Mouse (Mus musculus): ENCODE data around the gene Hnrnpa1. TPM values are rescaled to one million over a fixed set of nuclear protein-coding genes. Genes with fewer than 3 reads are reported as not detected.
A peak's percentile ranks its signal among the peaks of the same experiment; 100 is the strongest.
"Not testable (repeated sequence)": the region's sequence is repeated elsewhere in the genome, so short reads cannot be mapped to it uniquely, and the experiment has no call there.

Gene Hnrnpa1
- polyA plus RNA-seq, 1 experiment from 2014 or later: 635 TPM

- WGBS: 17% methylated on average over 15 of the region's 15 CpGs
- no peaks in the 10 kb centered on the region for H3K36me3 ChIP-seq (ENCODE audit: control insufficient read depth, insufficient read depth, low read length)
- peaks cover 7% of the 10 kb centered on the region for H3K4me1 ChIP-seq (ENCODE audit: control insufficient read depth, insufficient read depth, low read length)
- peak; percentile 11; the same call in 1 of the 2 replicates for ATAC-seq (ENCODE audit: low read depth)
- H3K27ac ChIP-seq (ENCODE audit: low read depth, low read length): no peak within 1 kb of the TSS
- no peak within 1 kb of the TSS for H3K9ac ChIP-seq (replicated peaks; ENCODE audit: low read depth, low read length)
- no peaks in the 10 kb centered on the region for H3K27me3 ChIP-seq (ENCODE audit: control insufficient read depth, insufficient read depth, low read length)
- no peak within 1 kb of the TSS for H3K4me3 ChIP-seq (ENCODE audit: low read depth, low read length)
- H3K4me2 ChIP-seq (ENCODE audit: low read depth, low read length): peak within 1 kb of the TSS; percentile 1; the same call in 1 of the 2 replicates
- H3K9me3 ChIP-seq (ENCODE audit: control insufficient read depth, low read length): no peaks in the 10 kb centered on the region
Measured at GRCm38 (mm10) chr15:103257790-103258728, 17.8 kb downstream of the Hnrnpa1 start, which contains the start of gene Nfe2. Nfe2 (minus strand) TSS chr15:103258403.

GRCm38 (mm10) chr15:103259162-103259561 lies 18.9 kb downstream of the Hnrnpa1 start:
- H3K4me3 ChIP-seq (ENCODE audit: low read depth, low read length): no peak overlapping the region
- 87% methylated on average over 5 of the region's 5 CpGs for WGBS

GRCm38 (mm10) chr15:103259989-103260388 lies 19.8 kb downstream of the Hnrnpa1 start:
- Histone ChIP-seq H3K4me1 (ENCODE audit: control insufficient read depth, insufficient read depth, low read length) (peaks cover 2% of the 10 kb centered on the region), H3K4me2 (ENCODE audit: low read depth, low read length) (no peak overlapping the region), H3K36me3 (ENCODE audit: control insufficient read depth, insufficient read depth, low read length) (no peaks in the 10 kb centered on the region), H3K4me3 (ENCODE audit: low read depth, low read length) (no peak overlapping the region), H3K27ac (ENCODE audit: low read depth, low read length) (no peak overlapping the region), H3K27me3 (ENCODE audit: control insufficient read depth, insufficient read depth, low read length) (no peaks in the 10 kb centered on the region), H3K9me3 (ENCODE audit: control insufficient read depth, low read length) (no peaks in the 10 kb centered on the region), H3K9ac (replicated peaks; ENCODE audit: low read depth, low read length) (no peak overlapping the region)
- ATAC-seq (ENCODE audit: low read depth): no peak
- 73% methylated on average over 1 of the region's 1 CpGs for WGBS

More at GRCm38 (mm10) chr15:103259162-103259561, 18.9 kb downstream of the Hnrnpa1 start:
- H3K36me3 ChIP-seq (ENCODE audit: control insufficient read depth, insufficient read depth, low read length): no peaks in the 10 kb centered on the region
- peaks cover 7% of the 10 kb centered on the region for H3K4me1 ChIP-seq (ENCODE audit: control insufficient read depth, insufficient read depth, low read length)
- H3K27ac ChIP-seq (ENCODE audit: low read depth, low read length): no peak overlapping the region
- no peaks in the 10 kb centered on the region for H3K9me3 ChIP-seq (ENCODE audit: control insufficient read depth, low read length)
- no peak for ATAC-seq (ENCODE audit: low read depth)
- no peak overlapping the region for H3K9ac ChIP-seq (replicated peaks; ENCODE audit: low read depth, low read length)
- H3K4me2 ChIP-seq (ENCODE audit: low read depth, low read length): no peak overlapping the region
- H3K27me3 ChIP-seq (ENCODE audit: control insufficient read depth, insufficient read depth, low read length): no peaks in the 10 kb centered on the region

GRCm38 (mm10) chr15:103264794-103265193 lies 24.6 kb downstream of the Hnrnpa1 start:
- H3K27ac ChIP-seq (ENCODE audit: low read depth, low read length): no peak overlapping the region
- no peak for ATAC-seq (ENCODE audit: low read depth)
- 90% methylated on average over 2 of the region's 2 CpGs for WGBS

GRCm38 (mm10) chr15:103268903-103269302 lies 28.7 kb downstream of the Hnrnpa1 start:
- 87% methylated on average over 4 of the region's 4 CpGs for WGBS
- H3K9ac ChIP-seq (replicated peaks; ENCODE audit: low read depth, low read length): no peak overlapping the region
- peaks cover 7% of the 10 kb centered on the region; the same call in 1 of the 2 replicates for H3K4me1 ChIP-seq (ENCODE audit: control insufficient read depth, insufficient read depth, low read length)
- H3K4me2 ChIP-seq (ENCODE audit: low read depth, low read length): no peak overlapping the region
- H3K4me3 ChIP-seq (ENCODE audit: low read depth, low read length): no peak overlapping the region
- no peaks in the 10 kb centered on the region for H3K9me3 ChIP-seq (ENCODE audit: control insufficient read depth, low read length)
- H3K27me3 ChIP-seq (ENCODE audit: control insufficient read depth, insufficient read depth, low read length): no peaks in the 10 kb centered on the region
- ATAC-seq (ENCODE audit: low read depth): no peak
- H3K36me3 ChIP-seq (ENCODE audit: control insufficient read depth, insufficient read depth, low read length): no peaks in the 10 kb centered on the region
- H3K27ac ChIP-seq (ENCODE audit: low read depth, low read length): no peak overlapping the region

More at GRCm38 (mm10) chr15:103264794-103265193, 24.6 kb downstream of the Hnrnpa1 start:
- Histone ChIP-seq H3K9me3 (ENCODE audit: control insufficient read depth, low read length) (no peaks in the 10 kb centered on the region), H3K27me3 (ENCODE audit: control insufficient read depth, insufficient read depth, low read length) (no peaks in the 10 kb centered on the region), H3K4me2 (ENCODE audit: low read depth, low read length) (no peak overlapping the region), H3K9ac (replicated peaks; ENCODE audit: low read depth, low read length) (no peak overlapping the region), H3K36me3 (ENCODE audit: control insufficient read depth, insufficient read depth, low read length) (no peaks in the 10 kb centered on the region), H3K4me3 (ENCODE audit: low read depth, low read length) (no peak overlapping the region), H3K4me1 (ENCODE audit: control insufficient read depth, insufficient read depth, low read length) (no peaks in the 10 kb centered on the region)

GRCm38 (mm10) chr15:103272419-103273279 lies 32.4 kb downstream of the Hnrnpa1 start, which contains the start of gene Copz1:
Copz1 (plus strand) TSS chr15:103272714.
- ATAC-seq (ENCODE audit: low read depth): peak; percentile 99
- no peaks in the 10 kb centered on the region for H3K9me3 ChIP-seq (ENCODE audit: control insufficient read depth, low read length)
- peak within 1 kb of the TSS; percentile 59 for H3K9ac ChIP-seq (replicated peaks; ENCODE audit: low read depth, low read length)
- H3K4me1 ChIP-seq (ENCODE audit: control insufficient read depth, insufficient read depth, low read length): peaks cover 23% of the 10 kb centered on the region
- peak within 1 kb of the TSS; percentile 51 for H3K4me3 ChIP-seq (ENCODE audit: low read depth, low read length)
- H3K36me3 ChIP-seq (ENCODE audit: control insufficient read depth, insufficient read depth, low read length): no peaks in the 10 kb centered on the region
- under 1% methylated on average over 38 of the region's 38 CpGs for WGBS
- peak within 1 kb of the TSS; percentile 73 for H3K4me2 ChIP-seq (ENCODE audit: low read depth, low read length)
- peak within 1 kb of the TSS; percentile 34; the same call in 1 of the 2 replicates for H3K27ac ChIP-seq (ENCODE audit: low read depth, low read length)
- H3K27me3 ChIP-seq (ENCODE audit: control insufficient read depth, insufficient read depth, low read length): no peaks in the 10 kb centered on the region

- H3K27me3 ChIP-seq (ENCODE audit: control insufficient read depth, insufficient read depth, low read length); ATAC-seq (ENCODE audit: low read depth); H3K4me2 ChIP-seq (ENCODE audit: low read depth, low read length); H3K9me3 ChIP-seq (ENCODE audit: control insufficient read depth, low read length); H3K4me3 ChIP-seq (ENCODE audit: low read depth, low read length); H3K9ac ChIP-seq (replicated peaks; ENCODE audit: low read depth, low read length); H3K27ac ChIP-seq (ENCODE audit: low read depth, low read length); H3K36me3 ChIP-seq (ENCODE audit: control insufficient read depth, insufficient read depth, low read length): not testable (repeated sequence)
- WGBS: 87% methylated on average over 3 of the region's 3 CpGs
- peaks cover 36% of the 10 kb centered on the region for H3K4me1 ChIP-seq (ENCODE audit: control insufficient read depth, insufficient read depth, low read length)
Measured at GRCm38 (mm10) chr15:103275943-103276342, 35.7 kb downstream of the Hnrnpa1 start.

- peak overlapping the region; percentile 16; the same call in 1 of the 2 replicates for H3K4me2 ChIP-seq (ENCODE audit: low read depth, low read length)
- WGBS: 20% methylated on average over 7 of the region's 7 CpGs
- H3K27ac ChIP-seq (ENCODE audit: low read depth, low read length): peak overlapping the region; percentile 71
- H3K9ac ChIP-seq (replicated peaks; ENCODE audit: low read depth, low read length): peak overlapping the region; percentile 28; the same call in 1 of the 2 replicates
- peaks cover 36% of the 10 kb centered on the region for H3K4me1 ChIP-seq (ENCODE audit: control insufficient read depth, insufficient read depth, low read length)
- ATAC-seq (ENCODE audit: low read depth): peak; percentile 60; the same call in 1 of the 2 replicates
- H3K4me3 ChIP-seq (ENCODE audit: low read depth, low read length): no peak overlapping the region
- no peaks in the 10 kb centered on the region for H3K9me3 ChIP-seq (ENCODE audit: control insufficient read depth, low read length)
- H3K27me3 ChIP-seq (ENCODE audit: control insufficient read depth, insufficient read depth, low read length): no peaks in the 10 kb centered on the region
- no peaks in the 10 kb centered on the region for H3K36me3 ChIP-seq (ENCODE audit: control insufficient read depth, insufficient read depth, low read length)
Measured at GRCm38 (mm10) chr15:103277949-103278348, 37.7 kb downstream of the Hnrnpa1 start.
